Mouse (Mus musculus) C2C12 (cell line): ENCODE results near the gene Mettl22. TPM values are rescaled to one million over a fixed set of nuclear protein-coding genes. Genes with fewer than 3 reads are reported as not detected.

Experiments used
- H3K27me3 ChIP-seq: one replicate; pipeline ENCODE4 v1.6.1; 2011; ENCODE audit not compliant: control insufficient read depth, insufficient read depth, insufficient read length
- H3K36me3 ChIP-seq: one replicate; pipeline ENCODE4 v1.6.1; 2011; ENCODE audit not compliant: control insufficient read depth, insufficient read depth
- H3K4me3 ChIP-seq: one replicate; pipeline ENCODE4 v1.5.1; 2011; ENCODE audit warnings: mild to moderate bottlenecking, control low read depth; ENCODE audit not compliant: poor library complexity, insufficient read depth, severe bottlenecking
- H3K79me2 ChIP-seq: one replicate; pipeline ENCODE4 v1.6.1; 2011; ENCODE audit not compliant: control insufficient read depth, insufficient read depth
- H3K79me3 ChIP-seq: one replicate; pipeline ENCODE4 v1.6.1; 2011; ENCODE audit warnings: low read depth, control low read depth
- H3ac ChIP-seq: one replicate; pipeline ENCODE3; 2011; ENCODE audit warnings: low read depth; ENCODE audit not compliant: control insufficient read depth, insufficient read length
- CEBPB ChIP-seq: IDR thresholded peaks from one replicate; pipeline ENCODE4 v1.6.1; 2011; ENCODE audit warnings: low read depth, mild to moderate bottlenecking, control low read depth, moderate library complexity
- CTCF ChIP-seq: IDR thresholded peaks from one replicate; pipeline ENCODE4 v1.5.1; 2011; ENCODE audit not compliant: control insufficient read depth, insufficient read depth, insufficient read length
- FOSL1 ChIP-seq: IDR thresholded peaks from one replicate; pipeline ENCODE4 v1.8.0; 2011; ENCODE audit warnings: mild to moderate bottlenecking, low read length; ENCODE audit not compliant: poor library complexity, insufficient read depth, severe bottlenecking
- MAX ChIP-seq: IDR thresholded peaks from one replicate; pipeline ENCODE4 v1.6.1; 2011; ENCODE audit warnings: mild to moderate bottlenecking, control low read depth
- MYOD1 ChIP-seq: IDR thresholded peaks from one replicate; pipeline ENCODE4 v1.6.1; 2011; ENCODE audit warnings: low read depth; ENCODE audit not compliant: control insufficient read depth, insufficient read length
- MYOG ChIP-seq: IDR thresholded peaks from one replicate; pipeline ENCODE4 v1.6.1; 2011; ENCODE audit not compliant: control insufficient read depth, insufficient read length; ENCODE audit errors: extremely low read depth
- USF1 ChIP-seq: IDR thresholded peaks from one replicate; pipeline ENCODE4 v1.6.1; 2011; ENCODE audit warnings: low read depth, mild to moderate bottlenecking, control low read depth, moderate library complexity
- polyA plus RNA-seq: library from polyadenylated mRNA; unstranded; fragments of >200 nt; fragmentation: generic; extraction: Trizol; gene quantifications from one replicate; pipeline ENCODE4 v1.2.1, GENCODE M21; 2012; ENCODE audit warnings: missing spikeins

Gene Mettl22
- polyA plus RNA-seq, 1 experiment: 8.4 TPM

- no peak overlapping the region for H3K4me3 ChIP-seq
- no peaks in the 10 kb centered on the region for H3K79me3 ChIP-seq
- TF ChIP-seq CTCF (no peak), MAX (no peak), MYOD1 (no peak), CEBPB (no peak), USF1 (no peak), MYOG (no peak), FOSL1 (no peak)
- H3ac ChIP-seq: no peak overlapping the region
- no peaks in the 10 kb centered on the region for H3K36me3 ChIP-seq
- peaks cover 17% of the 10 kb centered on the region for H3K27me3 ChIP-seq
- no peaks in the 10 kb centered on the region for H3K79me2 ChIP-seq
These were observed 43.6 kb downstream of the Mettl22 start for GRCm38 (mm10) chr16:8514180-8514579.

DNA sequence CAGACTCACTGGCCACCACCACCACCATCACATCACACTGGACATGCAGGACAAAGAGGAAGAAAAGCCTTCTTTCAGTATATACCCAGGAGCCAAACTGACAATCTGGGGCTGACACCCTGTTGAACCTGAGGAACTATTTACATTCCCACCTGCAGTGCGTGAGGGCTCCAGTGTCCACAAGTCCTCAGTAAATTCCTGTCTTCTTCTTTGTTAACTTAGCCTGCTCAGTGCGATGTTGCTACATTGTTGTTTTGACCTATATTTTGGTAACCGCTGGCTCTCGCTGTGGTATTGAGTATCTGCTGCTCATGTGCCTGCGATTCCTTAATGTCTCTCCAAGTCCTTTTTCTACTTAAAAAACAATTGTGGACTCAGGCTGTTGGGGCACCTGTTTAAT, 49.9 kb downstream of the Mettl22 start:
- no peaks in the 10 kb centered on the region for H3K79me3 ChIP-seq
- H3K4me3 ChIP-seq: no peak overlapping the region
- H3K36me3 ChIP-seq: no peaks in the 10 kb centered on the region
- TF ChIP-seq USF1 (no peak), CEBPB (no peak), CTCF (no peak)
- H3K79me2 ChIP-seq: no peaks in the 10 kb centered on the region
- H3ac ChIP-seq: no peak overlapping the region
- peaks cover 51% of the 10 kb centered on the region for H3K27me3 ChIP-seq

DNA sequence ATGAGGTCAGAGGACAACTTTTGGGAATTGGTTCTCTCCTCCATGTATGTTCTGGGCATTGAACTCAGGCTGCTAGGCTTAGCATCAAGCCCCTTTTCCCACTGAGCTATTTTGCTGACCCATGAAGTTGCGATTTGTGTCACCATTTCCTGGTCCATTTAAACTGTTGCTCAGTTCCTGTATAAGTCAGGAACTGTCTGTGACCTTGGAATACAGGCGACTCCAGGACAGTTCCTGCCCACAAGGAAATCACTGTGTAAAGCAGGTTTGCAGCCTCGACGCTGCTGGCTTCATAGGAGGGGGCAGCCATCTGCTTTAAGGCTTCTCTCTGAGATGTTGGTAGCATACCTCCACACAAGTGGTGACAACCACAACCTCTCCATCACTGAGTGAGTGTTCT, 50.7 kb downstream of the Mettl22 start:
- no peak for TF ChIP-seq MYOD1
- TF ChIP-seq CEBPB: no peak
- TF ChIP-seq MYOG: no peak
- no peak for TF ChIP-seq MAX
- no peak for TF ChIP-seq USF1
- no peak for TF ChIP-seq FOSL1
- no peak for TF ChIP-seq CTCF
- Histone ChIP-seq H3K79me3 (no peaks in the 10 kb centered on the region), H3K27me3 (peaks cover 58% of the 10 kb centered on the region), H3K4me3 (no peak overlapping the region), H3K79me2 (no peaks in the 10 kb centered on the region), H3K36me3 (no peaks in the 10 kb centered on the region), H3ac (no peak overlapping the region)

DNA sequence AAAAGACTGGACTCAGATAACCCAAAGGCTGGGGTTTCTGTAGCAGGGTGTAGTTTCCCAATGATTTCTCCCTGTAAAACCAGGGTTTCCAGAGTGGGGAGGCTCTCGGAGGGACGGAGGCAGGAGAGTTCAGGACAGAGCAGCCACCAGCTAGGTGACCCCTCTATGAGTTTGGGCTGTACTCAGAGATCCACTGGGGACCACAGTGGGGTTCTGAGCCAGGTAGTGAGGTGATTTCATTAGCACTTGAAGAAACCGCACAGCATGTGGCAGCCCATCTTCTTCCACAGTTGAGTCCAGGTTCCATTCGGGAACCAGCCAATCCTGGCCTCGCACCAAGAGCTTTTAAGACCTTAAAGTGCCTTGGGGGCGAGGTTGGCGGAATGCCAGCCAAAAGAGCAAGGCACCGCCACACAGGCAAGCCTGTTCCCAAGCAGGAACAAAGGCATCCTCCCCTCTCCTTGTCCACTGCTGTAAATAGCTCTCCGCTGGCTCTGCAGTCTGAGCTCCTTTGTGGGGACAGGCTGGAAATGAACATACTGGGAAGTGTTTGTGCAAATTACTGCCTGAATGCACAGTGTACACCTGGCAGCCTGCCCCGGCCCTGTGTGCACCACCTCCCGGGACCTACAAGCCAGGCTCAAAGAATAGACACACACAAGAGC, 53.0 kb downstream of the Mettl22 start:
- no peak for TF ChIP-seq CTCF
- TF ChIP-seq MAX: no peak
- TF ChIP-seq FOSL1: no peak
- no peak for TF ChIP-seq MYOD1
- TF ChIP-seq USF1: no peak
- no peak for TF ChIP-seq CEBPB
- TF ChIP-seq MYOG: no peak
- H3K27me3 ChIP-seq: peaks cover 68% of the 10 kb centered on the region
- H3K79me3 ChIP-seq: no peaks in the 10 kb centered on the region
- H3K79me2 ChIP-seq: no peaks in the 10 kb centered on the region
- no peak overlapping the region for H3ac ChIP-seq
- H3K4me3 ChIP-seq: no peak overlapping the region
- no peaks in the 10 kb centered on the region for H3K36me3 ChIP-seq

GRCm38 (mm10) chr16:8524163-8524847, 53.7 kb downstream of the Mettl22 start:
- no peaks in the 10 kb centered on the region for H3K79me2 ChIP-seq
- no peak overlapping the region for H3K4me3 ChIP-seq
- no peak overlapping the region for H3ac ChIP-seq
- H3K79me3 ChIP-seq: no peaks in the 10 kb centered on the region
- no peak for TF ChIP-seq FOSL1
- TF ChIP-seq CEBPB: no peak
- TF ChIP-seq MAX: no peak
- TF ChIP-seq CTCF: no peak
- no peak for TF ChIP-seq MYOG
- no peak for TF ChIP-seq USF1
- no peak for TF ChIP-seq MYOD1
- H3K27me3 ChIP-seq: peaks cover 68% of the 10 kb centered on the region
- no peaks in the 10 kb centered on the region for H3K36me3 ChIP-seq

GRCm38 (mm10) chr16:8525293-8525692, 54.7 kb downstream of the Mettl22 start:
- Histone ChIP-seq H3ac (no peak overlapping the region), H3K79me2 (no peaks in the 10 kb centered on the region), H3K36me3 (no peaks in the 10 kb centered on the region), H3K79me3 (no peaks in the 10 kb centered on the region), H3K4me3 (no peak overlapping the region), H3K27me3 (peaks cover 67% of the 10 kb centered on the region)
- TF ChIP-seq CEBPB (no peak), USF1 (no peak), FOSL1 (no peak), MAX (no peak), CTCF (no peak), MYOD1 (no peak), MYOG (no peak)
